Mouse (Mus musculus) CH12.LX (cell line): Measurements from ENCODE around the gene Zfp955a. TPM values are rescaled to one million over a fixed set of nuclear protein-coding genes. Genes with fewer than 3 reads are reported as not detected.
A peak's percentile ranks its signal among the peaks of the same experiment; 100 is the strongest.
"Not testable (repeated sequence)": the region's sequence is repeated elsewhere in the genome, so short reads cannot be mapped to it uniquely, and the experiment has no call there.

Experiments
- DNase-seq: peaks from one replicate; pipeline ENCODE4 v3.0.0-alpha.2; 2013; ENCODE audit errors: extremely low read depth
- H3K27ac ChIP-seq: 2 replicates; pipeline ENCODE4 v1.5.1; 2012; ENCODE audit warnings: low read depth, mild to moderate bottlenecking, control low read depth, moderate library complexity; ENCODE audit not compliant: insufficient read depth
- H3K27me3 ChIP-seq: replicated peaks from 2 replicates; pipeline ENCODE3; 2012; ENCODE audit warnings: inconsistent platforms
- H3K36me3 ChIP-seq, 2 experiments: replicated peaks in 1 of 2; 2 replicates each; pipeline versions ENCODE3 to v1.6.1; 2012; ENCODE audit warnings: inconsistent platforms in 1 of 2, low read length in 1 of 2, mild to moderate bottlenecking in 1 of 2, mixed read lengths in 1 of 2, moderate library complexity in 1 of 2; ENCODE audit not compliant: control insufficient read depth in 1 of 2, insufficient read depth in 1 of 2
- H3K4me1 ChIP-seq, 2 experiments: 2 replicates each; pipeline ENCODE4 v1.6.1; 2012; ENCODE audit warnings: inconsistent platforms in 1 of 2, moderate library complexity in 1 of 2; ENCODE audit not compliant: insufficient read depth in 2 of 2, control insufficient read depth in 1 of 2
- H3K4me2 ChIP-seq: 2 replicates; pipeline ENCODE4 v1.6.1; 2012; ENCODE audit warnings: low read depth, mild to moderate bottlenecking, control low read depth; ENCODE audit not compliant: poor library complexity, insufficient read depth, severe bottlenecking
- H3K4me3 ChIP-seq, 3 experiments: fragments of 150-350 bp in 1 of 3; sonication (generic) in 1 of 3; replicated peaks in 1 of 3; 2 replicates each; pipeline versions ENCODE3 to v1.5.1; 2011 to 2012; ENCODE audit warnings: low read depth in 2 of 3, low read length in 2 of 3, mild to moderate bottlenecking in 2 of 3, moderate library complexity in 2 of 3, control low read depth in 1 of 3, improper control_type of control experiment in 1 of 3, inconsistent platforms in 1 of 3, mixed read lengths in 1 of 3; ENCODE audit not compliant: poor library complexity in 1 of 3
- H3K79me2 ChIP-seq: replicated peaks from 2 replicates; pipeline ENCODE4 v1.6.1; 2012; ENCODE audit warnings: mild to moderate bottlenecking, moderate library complexity; ENCODE audit not compliant: control insufficient read depth, poor library complexity, insufficient read depth, severe bottlenecking; ENCODE audit errors: extremely low read depth
- H3K9ac ChIP-seq: 2 replicates; pipeline ENCODE4 v1.6.1; 2012; ENCODE audit warnings: low read depth, mild to moderate bottlenecking, control low read depth, moderate library complexity; ENCODE audit not compliant: insufficient read depth
- H3K9me3 ChIP-seq: replicated peaks from 2 replicates; pipeline ENCODE3; 2012; ENCODE audit warnings: low read length, inconsistent platforms, mixed read lengths
- IRF4 ChIP-seq: IDR thresholded peaks from 2 replicates; pipeline ENCODE4 v1.6.1; 2014; ENCODE audit warnings: low read depth, mild to moderate bottlenecking, inconsistent platforms, low read length, improper control_type of control experiment
- MEF2A ChIP-seq: IDR thresholded peaks from 2 replicates; pipeline ENCODE4 v1.6.1; 2014; ENCODE audit warnings: low read depth, mild to moderate bottlenecking, inconsistent platforms, low read length, improper control_type of control experiment, borderline replicate concordance
- SMC3 ChIP-seq: IDR thresholded peaks from 2 replicates; pipeline ENCODE4 v1.6.1; 2011; ENCODE audit warnings: low read depth, low read length, improper control_type of control experiment
- ZMIZ1 ChIP-seq: IDR thresholded peaks from 2 replicates; pipeline ENCODE4 v1.6.1; 2012; ENCODE audit warnings: low read depth, mild to moderate bottlenecking, inconsistent platforms, low read length, improper control_type of control experiment
- ZNF384 ChIP-seq: IDR thresholded peaks from 2 replicates; pipeline ENCODE4 v1.6.1; 2012; ENCODE audit warnings: low read depth, low read length, improper control_type of control experiment, inconsistent platforms
- dilution Hi-C: fragments of 300-500 bp; cut with MboI; formaldehyde crosslinking; loops from 2 replicates; pipeline ENCODE4 v1.14.3; 2020; ENCODE audit warnings: low sequenced_read_pairs; ENCODE audit not compliant: extremely low pct_unique_long_range_greater_than_20kb, extremely low pct_ligation_motif_present
- in situ Hi-C: fragments of 300-500 bp; cut with MboI; formaldehyde crosslinking; loops from 3 replicates; pipeline ENCODE4 v1.14.3; 2019; ENCODE audit warnings: low sequenced_read_pairs, low pct_ligation_motif_present, low pct_unique_long_range_greater_than_20kb, mixed read lengths
- polyA plus RNA-seq: library from polyadenylated mRNA; unstranded; fragments of >175 nt; gene quantifications from 2 replicates; pipeline ENCODE4 v1.2.1, GENCODE M21; 2012; ENCODE audit warnings: low read depth; ENCODE audit not compliant: insufficient read length
- total RNA-seq, 2 experiments: library from RNA; depleted of rRNA; stranded (reverse); fragments of 300-350 nt in 1 of 2; fragments of >200 nt in 1 of 2; gene quantifications; 2 replicates each; pipeline ENCODE4 v1.2.3; 2012 to 2014

Zfp955a gene
- 5.9 and 7.5 TPM in 2 replicates for total RNA-seq (2012; rRNA removed)
- 13.2 and 15.1 TPM in 2 replicates for total RNA-seq (2014; rRNA removed)
- 7.3 and 7.5 TPM in 2 replicates for polyA plus RNA-seq

- H3K4me2 ChIP-seq = not testable (repeated sequence)
Observed at GRCm38 (mm10) chr17:33254530-33255318, at the start of gene Zfp955a. Gene Zfp955a (minus strand): TSS chr17:33255145.

GRCm38 (mm10) chr17:33289876-33290149 is 34.9 kb upstream of the Zfp955a start:
- H3K27me3 ChIP-seq, H3K4me3 ChIP-seq, H3K4me1 ChIP-seq, dilution Hi-C loops, H3K9ac ChIP-seq, H3K79me2 ChIP-seq, in situ Hi-C loops, H3K4me2 ChIP-seq, H3K27ac ChIP-seq, H3K9me3 ChIP-seq, DNase-seq, H3K36me3 ChIP-seq: not testable (repeated sequence)

More at GRCm38 (mm10) chr17:33254530-33255318, at the start of gene Zfp955a:
- H3K4me1 ChIP-seq, dilution Hi-C loops, H3K4me3 ChIP-seq, H3K9me3 ChIP-seq, H3K27ac ChIP-seq, H3K9ac ChIP-seq, H3K27me3 ChIP-seq, H3K36me3 ChIP-seq, DNase-seq, H3K79me2 ChIP-seq, in situ Hi-C loops: not testable (repeated sequence)

GRCm38 (mm10) chr17:33289039-33289875 is 34.3 kb upstream of the Zfp955a start, which contains the start of gene Zfp955b:
Gene Zfp955b (plus strand): TSS chr17:33289544.
- H3K9me3 ChIP-seq, H3K27ac ChIP-seq, H3K27me3 ChIP-seq, dilution Hi-C loops, in situ Hi-C loops, H3K4me1 ChIP-seq, H3K36me3 ChIP-seq, H3K9ac ChIP-seq, DNase-seq, H3K79me2 ChIP-seq: not testable (repeated sequence)
- Histone ChIP-seq H3K4me2 (peak within 1 kb of the TSS; percentile 71; the same call in 1 of the 2 replicates), H3K4me3 (peak within 1 kb of the TSS in 1 of 3 experiments; percentile 45)

DNA sequence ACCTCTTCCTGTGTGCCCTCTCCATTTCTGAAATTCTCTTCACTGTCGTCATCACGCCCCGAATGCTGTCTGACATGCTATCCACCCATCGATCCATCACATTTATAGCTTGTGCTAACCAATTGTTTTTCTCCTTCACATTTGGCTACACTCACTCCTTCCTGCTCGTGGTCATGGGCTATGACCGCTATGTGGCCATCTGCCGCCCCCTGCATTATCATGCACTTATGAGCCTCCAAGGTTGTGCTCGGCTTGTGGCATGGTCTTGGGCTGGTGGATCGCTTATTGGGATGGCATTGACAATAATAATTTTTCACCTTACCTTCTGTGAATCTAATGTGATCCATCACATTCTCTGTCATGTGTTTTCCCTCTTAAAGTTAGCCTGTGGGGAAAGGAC is 14.0 kb upstream of the Zfp955a start:
- H3K4me3 ChIP-seq = no peak overlapping the region
- TF ChIP-seq ZNF384 (no peak), IRF4 (no peak), MEF2A (no peak), ZMIZ1 (no peak), SMC3 (no peak)
- TF ChIP-seq, all 38 proteins: peak for 0
- dilution Hi-C loops = no loop called here
- Histone ChIP-seq H3K79me2 (no peaks in the 10 kb centered on the region), H3K27ac (no peak overlapping the region), H3K4me1 (0 out of 4 replicates have a peak, but pooled peaks cover 0 to 3% of the 10 kb centered on the region in 2 experiments), H3K4me2 (no peak overlapping the region), H3K9me3 (no peaks in the 10 kb centered on the region), H3K9ac (no peak overlapping the region), H3K27me3 (peaks cover 6% of the 10 kb centered on the region), H3K36me3 (no peaks in the 10 kb centered on the region)
- in situ Hi-C loops = no loop called here
- no peak for DNase-seq
